Mouse (Mus musculus) stomach, embryonic 14.5 days (tissue): ENCODE data around the gene Apol7c. TPM values are rescaled to one million over a fixed set of nuclear protein-coding genes. Genes with fewer than 3 reads are reported as not detected.
"Not testable (repeated sequence)": the region's sequence is repeated elsewhere in the genome, so short reads cannot be mapped to it uniquely, and the experiment has no call there.

ENCODE experiments used
- ATAC-seq: fragments of 200-750 bp; cut with Nextera tagmentation; 2 replicates; pipeline ENCODE4 v1.8.0; 2017; ENCODE audit warnings: low read depth, moderate TSS enrichment; ENCODE audit not compliant: insufficient number of reproducible peaks, insufficient read depth, low FRiP score
- H3K27ac ChIP-seq: fragments of 300-500 bp; sonication (generic); 2 replicates; pipeline ENCODE4 v1.5.1; 2014; ENCODE audit warnings: mild to moderate bottlenecking, low read length, moderate library complexity, mixed read lengths
- H3K27me3 ChIP-seq: fragments of 300-500 bp; sonication (generic); 2 replicates; pipeline ENCODE4 v1.6.1; 2014; ENCODE audit warnings: low read length, control low read depth, mixed read lengths; ENCODE audit not compliant: control insufficient read depth, insufficient read depth
- H3K36me3 ChIP-seq: fragments of 300-500 bp; sonication (generic); 2 replicates; pipeline ENCODE4 v1.6.1; 2014; ENCODE audit warnings: mild to moderate bottlenecking, control low read depth, low read length, moderate library complexity, mixed read lengths; ENCODE audit not compliant: control insufficient read depth, insufficient read depth
- H3K4me1 ChIP-seq: fragments of 300-500 bp; sonication (generic); 2 replicates; pipeline ENCODE4 v1.6.1; 2014; ENCODE audit warnings: low read length, control low read depth, mixed read lengths; ENCODE audit not compliant: control insufficient read depth, insufficient read depth
- H3K4me2 ChIP-seq: fragments of 300-500 bp; sonication (generic); replicated peaks from 2 replicates; pipeline ENCODE4 v1.6.1; 2014; ENCODE audit warnings: low read depth, low read length, control low read depth
- H3K4me3 ChIP-seq: fragments of 300-500 bp; sonication (generic); 2 replicates; pipeline ENCODE4 v1.5.1; 2014; ENCODE audit warnings: low read depth, low read length, control low read depth
- H3K9ac ChIP-seq: fragments of 300-500 bp; sonication (generic); replicated peaks from 2 replicates; pipeline ENCODE4 v1.6.1; 2014; ENCODE audit warnings: low read depth, mild to moderate bottlenecking, control low read depth, low read length, moderate library complexity, mixed read lengths
- H3K9me3 ChIP-seq: fragments of 300-500 bp; sonication (generic); 2 replicates; pipeline ENCODE4 v1.6.1; 2016; ENCODE audit warnings: low read depth, low read length, control low read depth; ENCODE audit not compliant: control insufficient read depth
- WGBS: fragments of 180-500 bp; shearing (Covaris S2); extraction: QIAGEN DNeasy Blood & Tissue Kit; methylation state at CpG from one replicate; pipeline ENCODE4 v1.1.7; 2014; 5-methylcytosine and 5-hydroxymethylcytosine counted together
- polyA plus RNA-seq: library from polyadenylated mRNA; unstranded; fragments of >200 nt; fragmentation: Nextera tagmentation; extraction: Ambion mirVana; gene quantifications from 2 replicates; pipeline ENCODE4 v1.2.1, GENCODE M21; 2014

Apol7c gene
- polyA plus RNA-seq = 0.32 and 0.84 TPM in 2 replicates

GRCm38 (mm10) chr15:77533216-77533615 is at the start of gene Apol7c:
Apol7c (minus strand) TSS chr15:77533316.
- H3K4me3 ChIP-seq = no peak within 1 kb of the TSS
- no peaks in the 10 kb centered on the region for H3K36me3 ChIP-seq
- H3K27me3 ChIP-seq = no peaks in the 10 kb centered on the region
- H3K9ac ChIP-seq = no peak within 1 kb of the TSS
- no peaks in the 10 kb centered on the region for H3K9me3 ChIP-seq
- H3K4me1 ChIP-seq = no peaks in the 10 kb centered on the region
- H3K4me2 ChIP-seq = no peak within 1 kb of the TSS
- no peak within 1 kb of the TSS for H3K27ac ChIP-seq
- no peak for ATAC-seq

- 60% methylated on average over 1 of the region's 1 CpGs for WGBS
- H3K27me3 ChIP-seq = no peaks in the 10 kb centered on the region
Measured at GRCm38 (mm10) chr15:77581681-77582080, 48.6 kb upstream of the Apol7c start.

GRCm38 (mm10) chr15:77579311-77579710 is 46.2 kb upstream of the Apol7c start:
- H3K9ac ChIP-seq = no peak overlapping the region
- WGBS = 92% methylated on average over 4 of the region's 4 CpGs
- no peak overlapping the region for H3K4me3 ChIP-seq
- H3K27ac ChIP-seq = no peak overlapping the region
- no peaks in the 10 kb centered on the region for H3K36me3 ChIP-seq
- ATAC-seq = no peak
- no peaks in the 10 kb centered on the region for H3K4me1 ChIP-seq
- H3K4me2 ChIP-seq = no peak overlapping the region
- no peaks in the 10 kb centered on the region for H3K27me3 ChIP-seq
- H3K9me3 ChIP-seq = no peaks in the 10 kb centered on the region

More at GRCm38 (mm10) chr15:77581681-77582080, 48.6 kb upstream of the Apol7c start:
- no peak for ATAC-seq
- Histone ChIP-seq H3K36me3 (no peaks in the 10 kb centered on the region), H3K4me2 (no peak overlapping the region), H3K9me3 (no peaks in the 10 kb centered on the region), H3K4me1 (no peaks in the 10 kb centered on the region), H3K9ac (no peak overlapping the region), H3K4me3 (no peak overlapping the region), H3K27ac (no peak overlapping the region)

- 84% methylated on average over 2 of the region's 2 CpGs for WGBS
- ATAC-seq = no peak
- no peaks in the 10 kb centered on the region for H3K27me3 ChIP-seq
Measured at GRCm38 (mm10) chr15:77578801-77579200, 45.7 kb upstream of the Apol7c start.

GRCm38 (mm10) chr15:77563219-77563618 is 30.1 kb upstream of the Apol7c start:
- Histone ChIP-seq H3K27me3 (no peaks in the 10 kb centered on the region), H3K9ac (no peak overlapping the region), H3K27ac (no peak overlapping the region), H3K36me3 (no peaks in the 10 kb centered on the region), H3K4me3 (no peak overlapping the region), H3K4me1 (no peaks in the 10 kb centered on the region), H3K4me2 (no peak overlapping the region), H3K9me3 (no peaks in the 10 kb centered on the region)
- no peak for ATAC-seq

More at GRCm38 (mm10) chr15:77578801-77579200, 45.7 kb upstream of the Apol7c start:
- no peaks in the 10 kb centered on the region for H3K9me3 ChIP-seq
- no peaks in the 10 kb centered on the region for H3K36me3 ChIP-seq
- no peak overlapping the region for H3K9ac ChIP-seq
- no peak overlapping the region for H3K27ac ChIP-seq
- no peaks in the 10 kb centered on the region for H3K4me1 ChIP-seq
- no peak overlapping the region for H3K4me3 ChIP-seq
- H3K4me2 ChIP-seq = no peak overlapping the region

GRCm38 (mm10) chr15:77561792-77562191 is 28.7 kb upstream of the Apol7c start, which contains the start of gene 1700025B11Rik:
1700025B11Rik (minus strand) TSS chr15:77561892.
- H3K4me1 ChIP-seq = no peaks in the 10 kb centered on the region
- H3K9ac ChIP-seq = no peak within 1 kb of the TSS
- H3K4me2 ChIP-seq = no peak within 1 kb of the TSS
- no peaks in the 10 kb centered on the region for H3K27me3 ChIP-seq
- ATAC-seq = no peak
- H3K27ac ChIP-seq = no peak within 1 kb of the TSS
- no peaks in the 10 kb centered on the region for H3K9me3 ChIP-seq
- no peak within 1 kb of the TSS for H3K4me3 ChIP-seq
- no peaks in the 10 kb centered on the region for H3K36me3 ChIP-seq

- 24% methylated on average over 1 of the region's 1 CpGs for WGBS
- H3K27ac ChIP-seq, H3K4me1 ChIP-seq, H3K36me3 ChIP-seq, H3K9me3 ChIP-seq, H3K27me3 ChIP-seq, H3K4me3 ChIP-seq, H3K4me2 ChIP-seq, H3K9ac ChIP-seq, ATAC-seq: not testable (repeated sequence)
Measured at GRCm38 (mm10) chr15:77539221-77539620, 6.1 kb upstream of the Apol7c start.

GRCm38 (mm10) chr15:77523186-77523843 is 9.8 kb downstream of the Apol7c start:
- ATAC-seq, H3K27me3 ChIP-seq, H3K36me3 ChIP-seq, H3K4me2 ChIP-seq, H3K9me3 ChIP-seq, H3K4me3 ChIP-seq, H3K9ac ChIP-seq, H3K27ac ChIP-seq, H3K4me1 ChIP-seq: not testable (repeated sequence)
- WGBS = 14% methylated on average over 6 of the region's 6 CpGs

GRCm38 (mm10) chr15:77520596-77520995 is 12.5 kb downstream of the Apol7c start:
- not testable (repeated sequence) for H3K9me3 ChIP-seq, H3K9ac ChIP-seq, H3K27ac ChIP-seq, H3K36me3 ChIP-seq, ATAC-seq, H3K4me3 ChIP-seq, H3K4me2 ChIP-seq, H3K27me3 ChIP-seq, H3K4me1 ChIP-seq
- 53% methylated on average over 4 of the region's 4 CpGs for WGBS
